In genomic region chr5:130143977-130144333, GRCm38 (mm10) we compare ENCODE assay signal across 9 mouse cellular contexts. TPM values are rescaled to one million over a fixed set of nuclear protein-coding genes. Genes with fewer than 3 reads are reported as not detected.
DNase-seq lines count a peak whose midpoint lies in the region; ATAC-seq and TF ChIP-seq lines count a peak whose summit lies in the region.
"Had no signal": no experiment of that assay in that cellular context is flagged by ENCODE, and none has a peak within 500 bp of the region (broad histone marks: within the 10 kb centered on the region; RNA-seq: fewer than 3 reads in every experiment).

No protein-coding gene starts in this region.

- 0 out of 2 replicates have a peak, but pooled peaks have one; percentile 7 for TF ChIP-seq POLR2A in olfactory bulb, adult 2 months (IDR thresholded peaks at IDR 0.05; ENCODE audit: insufficient read depth, low read depth, low read length)

- H3K4me3 ChIP-seq in forebrain, embryonic 11.5 days (ENCODE audit: low read depth, low read length) = peak overlapping the region; percentile 44
- H3K4me3 ChIP-seq in layer of hippocampus, adult 2 months = peak overlapping the region; percentile 96
- peak overlapping the region; percentile 64 for H3K4me3 ChIP-seq in lung, embryonic 14.5 days (ENCODE audit: low read depth, low read length)
- H3K4me3 ChIP-seq in olfactory bulb, adult 2 months (ENCODE audit: insufficient read depth, low read depth, low read length) = peak overlapping the region; percentile 66

- WGBS in forebrain, embryonic 11.5 days = 4% methylated on average over 20 of the region's 20 CpGs
- 3% methylated on average over 20 of the region's 20 CpGs for WGBS in lung, embryonic 14.5 days
- under 1% methylated on average over 20 of the region's 20 CpGs for WGBS in olfactory bulb, adult 2 months

- peak overlapping the region; percentile 91 for H3K4me2 ChIP-seq in forebrain, embryonic 11.5 days (ENCODE audit: low read depth, low read length, severe bottlenecking)
- peak overlapping the region; percentile 85 for H3K4me2 ChIP-seq in lung, embryonic 14.5 days

- H3K9ac ChIP-seq in forebrain, embryonic 11.5 days (ENCODE audit: low read length) = peak overlapping the region; percentile 37
- peak overlapping the region; percentile 40 for H3K9ac ChIP-seq in lung, embryonic 14.5 days

- no peaks in the 10 kb centered on the region for H3K9me3 ChIP-seq in forebrain, embryonic 11.5 days (ENCODE audit: control insufficient read depth, low read length)
- H3K9me3 ChIP-seq in lung, embryonic 14.5 days (ENCODE audit: low read depth, low read length) = no peaks in the 10 kb centered on the region

- intact Hi-C loops in heart, postnatal 10 days (cut with DNase I) = no loop called here

- H3K27ac ChIP-seq in forebrain, embryonic 11.5 days (ENCODE audit: low read depth, low read length) = peak overlapping the region; percentile 26; the same call in 1 of the 2 replicates
- peak overlapping the region; percentile 95 for H3K27ac ChIP-seq in layer of hippocampus, adult 2 months
- peak overlapping the region; percentile 83 for H3K27ac ChIP-seq in lung, embryonic 14.5 days (ENCODE audit: low read depth)
- peak overlapping the region; percentile 79 for H3K27ac ChIP-seq in olfactory bulb, adult 2 months (ENCODE audit: insufficient read depth, low read depth, low read length)

- 0 out of 2 replicates have a peak, but pooled peaks have one; percentile 5 for TF ChIP-seq CTCF in layer of hippocampus, adult 2 months (conservative IDR thresholded peaks at IDR 0.05)
- TF ChIP-seq CTCF in lung, embryonic 14.5 days (IDR thresholded peaks at IDR 0.05; ENCODE audit: low read depth) = no peak
- TF ChIP-seq CTCF in olfactory bulb, adult 2 months (IDR thresholded peaks at IDR 0.05; ENCODE audit: insufficient read depth, low read depth, low read length) = no peak

- no peaks in the 10 kb centered on the region for H3K36me3 ChIP-seq in forebrain, embryonic 11.5 days (ENCODE audit: control insufficient read depth, insufficient read depth, low read length)
- H3K36me3 ChIP-seq in lung, embryonic 14.5 days (ENCODE audit: insufficient read depth) = no peaks in the 10 kb centered on the region

- ATAC-seq in CD4-positive, CD25-positive, alpha-beta regulatory T cell, adult 4 months = peak; percentile 35
- ATAC-seq in forebrain, embryonic 11.5 days (replicated peaks; ENCODE audit: low FRiP score) = peak; percentile 63
- peak; percentile 42 for ATAC-seq in lung, embryonic 14.5 days (ENCODE audit: insufficient read depth)

- peak; percentile 80 for DNase-seq in brain, adult 2 months (ENCODE audit: low read depth, low spot score)
- DNase-seq in forebrain, embryonic 11.5 days (ENCODE audit: low spot score) = peak; percentile 82
- DNase-seq in heart, postnatal 10 days = peak; percentile 83 to 85
- DNase-seq in layer of hippocampus, adult 2 months (ENCODE audit: low spot score in 2 of 2) = peak; percentile 73
- peak; percentile 86 for DNase-seq in lung, embryonic 14.5 days
- peak; percentile 52 for DNase-seq in thymus, postnatal 0 days (ENCODE audit: low spot score)

- peaks cover 4% of the 10 kb centered on the region; the same call in 1 of the 2 replicates for H3K4me1 ChIP-seq in forebrain, embryonic 11.5 days (replicated peaks; ENCODE audit: control insufficient read depth, insufficient read depth, low read length)
- H3K4me1 ChIP-seq in lung, embryonic 14.5 days (ENCODE audit: insufficient read depth) = peaks cover 6% of the 10 kb centered on the region; the same call in 1 of the 2 replicates
- peaks cover 16% of the 10 kb centered on the region for H3K4me1 ChIP-seq in olfactory bulb, adult 2 months (ENCODE audit: control insufficient read depth, insufficient read depth, low read length)

- no peaks in the 10 kb centered on the region; the same call in 1 of the 2 replicates for H3K27me3 ChIP-seq in forebrain, embryonic 11.5 days (ENCODE audit: control insufficient read depth, insufficient read depth, low read length)
- no peaks in the 10 kb centered on the region for H3K27me3 ChIP-seq in lung, embryonic 14.5 days (ENCODE audit: insufficient read depth, low read length)
- H3K27me3 ChIP-seq: Patski had no signal

RNA-seq across cellular contexts. Expression of gene Kctd7, which starts 0.7 kb away (rescaled TPM):
- polyA plus RNA-seq in CD4-positive, CD25-positive, alpha-beta regulatory T cell, adult 4 months (2017; shearing (Covaris generic)) = 1 to 10 TPM; 2.2 to 2.8 TPM
- 6.0 and 6.7 TPM in 2 replicates for polyA plus RNA-seq in forebrain, embryonic 11.5 days (2014; fragmentation: Nextera tagmentation; extraction: Ambion mirVana)
- total RNA-seq in heart, postnatal 10 days (2021) = 1 to 10 TPM; 2.5 to 3.9 TPM
- total RNA-seq in layer of hippocampus, adult 2 months (2021) = 10 to 100 TPM; 10.3 to 12.8 TPM
- polyA plus RNA-seq in lung, embryonic 14.5 days (2014; fragmentation: Nextera tagmentation; extraction: Ambion mirVana) = 6.1 and 7.4 TPM in 2 replicates
- not detected in 2 replicates for polyA plus RNA-seq in olfactory bulb, adult 2 months (2012; ENCODE audit: insufficient read depth, insufficient read length, low replicate concordance, missing spikeins)
- polyA plus RNA-seq in thymus, postnatal 0 days (2015; fragmentation: Nextera tagmentation; extraction: Ambion mirVana) = 4.2 TPM in 2 replicates

RNA-seq across cellular contexts. Expression of gene Rabgef1, which starts 27.6 kb away (rescaled TPM):
- polyA plus RNA-seq in CD4-positive, CD25-positive, alpha-beta regulatory T cell, adult 4 months (2017; shearing (Covaris generic)) = 10 to 100 TPM; 32.1 to 43.4 TPM
- 23.1 and 27.0 TPM in 2 replicates for polyA plus RNA-seq in forebrain, embryonic 11.5 days (2014; fragmentation: Nextera tagmentation; extraction: Ambion mirVana)
- 10 to 100 TPM; 20.3 to 20.7 TPM for total RNA-seq in heart, postnatal 10 days (2021)
- 10 to 100 TPM; 48.8 to 51.1 TPM for total RNA-seq in layer of hippocampus, adult 2 months (2021)
- polyA plus RNA-seq in lung, embryonic 14.5 days (2014; fragmentation: Nextera tagmentation; extraction: Ambion mirVana) = 23.9 and 25.1 TPM in 2 replicates
- not detected in 2 replicates for polyA plus RNA-seq in olfactory bulb, adult 2 months (2012; ENCODE audit: insufficient read depth, insufficient read length, low replicate concordance, missing spikeins)
- 20.7 and 20.8 TPM in 2 replicates for polyA plus RNA-seq in thymus, postnatal 0 days (2015; fragmentation: Nextera tagmentation; extraction: Ambion mirVana)

Comparison
In these comparisons a context has a peak if more than half of its experiments do, and no peak if none do; other contexts are left out.
1. Peak in every context shown above with its lines: DNase-seq, ATAC-seq, H3K4me3 ChIP-seq and H3K27ac ChIP-seq.
2. H3K27ac ChIP-seq: peak in every context shown above with its lines; median percentile 95 in layer of hippocampus, adult 2 months; 83 in lung, embryonic 14.5 days; 79 in olfactory bulb, adult 2 months; 26 in forebrain, embryonic 11.5 days.
3. H3K4me3 ChIP-seq: peak in every context shown above with its lines; median percentile 96 in layer of hippocampus, adult 2 months; 66 in olfactory bulb, adult 2 months; 64 in lung, embryonic 14.5 days; 44 in forebrain, embryonic 11.5 days.
4. RNA of gene Rabgef1, which starts 27.6 kb away (polyA plus RNA-seq): 32.1 to 43.4 TPM in CD4-positive, CD25-positive, alpha-beta regulatory T cell, adult 4 months, 23.1 to 27.0 TPM in forebrain, embryonic 11.5 days, 23.9 to 25.1 TPM in lung, embryonic 14.5 days and 20.7 to 20.8 TPM in thymus, postnatal 0 days; not detected in olfactory bulb, adult 2 months; every median in the first group is over 10 times any median in the second.